Mouse (Mus musculus): Measurements from ENCODE around the gene Pabpc1l.

DNA sequence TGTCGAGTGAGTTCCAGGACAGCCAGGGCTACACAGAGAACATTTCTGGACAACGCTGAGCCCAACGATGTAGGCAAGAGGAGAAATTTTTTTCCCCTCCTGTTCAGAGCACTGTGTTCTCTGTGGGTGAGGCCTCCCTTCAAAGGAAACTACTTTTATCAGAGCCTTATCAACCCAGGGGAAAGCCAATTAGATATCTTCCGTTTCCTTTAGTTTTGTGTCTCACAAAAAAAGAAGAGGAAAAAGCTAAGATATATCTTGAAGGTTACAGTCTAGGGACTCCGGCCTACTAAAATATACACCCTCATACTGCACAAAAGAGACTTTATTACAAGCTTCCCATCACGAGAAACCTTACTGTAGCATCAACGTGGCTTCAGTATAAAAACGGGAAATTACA lies 38.0 kb upstream of the Pabpc1l start:
- TF ChIP-seq POLR2A (IDR thresholded peaks at IDR 0.05; ENCODE audit: borderline replicate concordance, extremely low read depth, low read depth, low read length) (no peak), CTCF (IDR thresholded peaks at IDR 0.05; ENCODE audit: insufficient read depth, low read length) (no peak)

All from lung, adult 2 months (tissue).